Mouse (Mus musculus) embryo, embryonic 11.5 days (tissue): ENCODE results near the gene Caln1.

Experiments used
- DNase-seq: peaks from one replicate; pipeline ENCODE4 v3.0.0-alpha.2; 2012; ENCODE audit warnings: low read depth, low spot score

The Caln1 gene

DNA sequence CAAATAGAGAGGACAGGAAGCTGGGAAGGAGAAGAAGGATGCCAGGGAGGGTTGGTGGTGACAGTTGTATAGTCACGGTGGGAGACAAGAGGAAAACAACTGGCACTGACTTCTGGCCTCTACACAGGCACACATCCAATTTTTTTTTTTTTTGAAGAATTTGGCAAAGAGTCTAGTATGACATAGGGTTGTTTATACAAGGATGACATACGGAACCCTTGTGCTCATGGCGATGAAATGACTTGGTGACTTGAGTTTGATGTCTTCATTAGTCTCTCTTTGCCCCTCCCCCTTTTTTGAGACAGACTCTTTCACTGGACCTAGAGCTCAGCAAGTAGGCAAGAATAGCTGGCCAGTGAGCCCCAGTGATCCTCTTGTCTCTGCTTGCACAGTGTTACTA lies 322.1 kb downstream of the Caln1 start:
- DNase-seq: no peak

DNA sequence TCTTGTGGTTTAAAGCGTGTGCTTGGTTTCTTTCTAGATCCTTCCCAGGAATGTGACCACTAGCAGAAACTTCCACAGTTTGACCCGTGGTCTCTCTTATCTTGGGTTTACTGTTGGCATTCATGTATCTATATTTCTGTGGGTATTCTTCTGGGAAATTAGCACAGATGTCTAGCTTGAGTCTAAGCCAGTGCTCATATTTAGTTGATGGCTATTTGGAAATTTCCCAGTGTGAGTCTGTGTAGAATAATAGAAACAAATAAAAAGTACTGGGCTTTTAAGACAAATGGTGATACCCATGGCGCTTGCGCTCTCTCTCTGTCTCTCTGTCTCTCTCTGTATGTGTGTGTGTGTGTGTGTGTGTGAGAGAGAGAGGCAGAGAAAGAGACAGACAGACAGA lies 330.2 kb downstream of the Caln1 start:
- DNase-seq: no peak

DNA sequence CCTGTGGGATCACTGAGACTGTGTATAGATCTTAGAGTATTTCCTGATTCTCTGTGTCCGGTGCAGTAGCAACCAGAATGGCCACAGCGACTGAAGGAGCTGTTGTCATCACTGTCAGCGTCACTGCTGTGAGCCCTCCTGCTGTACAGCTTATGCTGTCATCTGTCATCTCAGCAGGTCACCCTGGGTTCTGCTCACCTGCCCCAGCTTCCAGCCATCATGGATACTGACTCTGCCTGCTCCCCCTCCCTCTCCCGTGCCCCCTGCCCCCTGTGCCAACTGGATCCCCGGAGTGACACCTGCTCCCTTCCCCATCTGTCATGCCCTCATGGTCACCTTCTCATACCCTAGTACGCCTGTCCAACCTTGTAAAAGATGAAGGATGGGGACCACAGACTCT lies 332.5 kb downstream of the Caln1 start:
- DNase-seq: no peak

DNA sequence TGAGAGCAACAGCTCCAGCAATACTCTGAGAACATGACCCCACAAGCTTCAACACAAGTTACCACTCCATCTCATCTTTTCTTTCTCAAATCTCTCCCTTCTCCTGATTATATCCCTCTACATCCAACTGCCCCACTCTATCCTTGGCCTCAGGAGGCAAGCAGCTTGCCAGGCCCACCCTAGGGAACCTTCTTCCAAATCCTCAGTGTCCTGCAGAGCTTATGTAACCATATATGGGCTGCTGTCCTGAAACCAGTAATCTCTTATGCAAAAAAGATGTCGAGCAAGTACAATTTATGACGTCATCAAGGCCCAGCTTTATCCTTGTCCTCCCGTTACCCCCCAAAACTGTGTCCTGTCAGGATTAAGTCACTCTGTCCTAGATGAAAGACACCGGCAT lies 333.1 kb downstream of the Caln1 start:
- no peak for DNase-seq

DNA sequence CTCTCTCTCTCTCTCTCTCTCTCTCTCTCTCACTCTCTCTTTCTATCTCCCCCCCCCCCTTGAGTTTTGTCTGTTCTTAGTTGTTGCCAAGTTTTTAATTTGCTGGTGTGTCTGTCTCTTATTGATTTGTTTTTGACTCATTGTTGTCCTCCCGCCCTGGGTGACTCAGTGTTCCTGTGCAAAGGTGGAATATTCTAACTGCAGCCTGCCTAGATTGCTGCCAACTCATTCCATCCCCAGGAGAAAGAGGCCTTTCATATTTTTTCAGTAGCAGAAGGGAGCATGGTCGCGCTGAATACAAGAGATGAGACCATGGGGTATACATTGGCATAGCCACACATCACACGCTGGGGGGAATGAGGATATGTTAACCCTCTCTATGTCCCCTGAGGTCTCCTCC lies 335.6 kb downstream of the Caln1 start:
- no peak for DNase-seq

DNA sequence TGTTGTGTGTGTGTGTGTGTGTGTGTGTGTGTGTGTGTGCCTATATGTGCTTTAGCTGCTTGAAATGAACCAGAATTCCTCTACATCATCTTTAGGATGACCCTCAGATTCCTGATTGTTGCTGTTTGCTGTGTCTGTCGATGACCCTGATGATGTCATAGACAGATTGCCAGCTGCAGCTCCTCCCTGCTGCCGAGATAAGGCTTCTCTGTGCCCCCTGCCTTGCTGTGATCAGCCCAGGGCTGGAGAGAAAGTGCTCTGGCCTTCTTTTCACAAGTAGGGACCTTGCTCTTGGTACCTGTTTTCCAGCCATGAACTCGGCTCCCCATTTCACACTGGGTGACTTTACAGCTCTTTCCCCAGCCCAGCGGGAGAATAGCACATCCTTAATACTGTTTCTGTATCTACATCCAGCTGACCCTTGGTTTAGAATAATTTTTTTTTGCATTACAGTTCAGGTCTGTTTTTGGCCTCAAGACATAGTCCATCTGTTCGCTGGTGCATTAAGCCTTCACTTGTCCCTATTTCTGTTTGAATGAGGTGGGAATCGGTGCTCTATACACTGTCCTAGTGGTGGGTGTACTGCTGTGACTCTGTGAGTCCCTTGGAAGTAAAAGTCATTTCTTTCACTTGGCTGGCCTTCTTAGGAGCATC lies 337.1 kb downstream of the Caln1 start:
- no peak for DNase-seq

DNA sequence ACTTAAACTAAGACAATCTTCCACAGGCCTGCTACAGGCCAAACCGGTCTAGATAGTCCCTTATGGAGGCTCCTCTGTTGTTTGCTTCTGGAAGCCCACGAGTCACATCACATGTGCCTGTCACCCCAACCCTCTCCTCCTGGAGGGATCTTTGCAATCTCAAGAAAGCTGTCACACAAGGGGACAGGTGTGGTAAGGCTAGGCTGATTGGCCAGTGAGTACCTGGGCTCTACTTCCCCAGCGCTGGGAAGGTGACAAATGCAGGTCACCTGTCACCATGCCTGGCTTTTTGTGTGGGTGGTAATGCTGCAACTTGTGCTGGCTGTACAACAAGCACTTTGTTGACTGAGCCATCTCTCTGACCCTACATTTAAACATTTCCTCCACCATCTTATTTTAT lies 338.5 kb downstream of the Caln1 start:
- no peak for DNase-seq

DNA sequence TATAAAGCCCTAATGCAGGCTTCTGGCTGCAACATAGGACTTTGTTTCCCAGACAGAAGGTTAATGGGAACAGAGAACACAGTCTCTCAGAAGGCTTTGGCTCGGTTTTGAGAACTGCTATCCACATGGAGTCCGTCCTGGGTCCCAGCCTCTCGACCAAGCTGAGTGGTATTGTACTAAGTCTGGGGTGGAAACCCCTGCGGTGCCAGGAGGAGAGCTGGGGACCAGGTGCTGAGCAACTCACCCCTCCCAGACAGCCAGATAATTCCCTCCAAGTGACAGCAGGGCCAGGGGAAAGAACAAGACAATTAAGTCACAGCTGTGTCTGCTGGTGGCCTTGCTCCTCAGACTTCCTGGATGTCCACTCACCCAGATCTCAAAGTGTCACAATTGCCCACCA lies 339.4 kb downstream of the Caln1 start:
- DNase-seq: no peak

DNA sequence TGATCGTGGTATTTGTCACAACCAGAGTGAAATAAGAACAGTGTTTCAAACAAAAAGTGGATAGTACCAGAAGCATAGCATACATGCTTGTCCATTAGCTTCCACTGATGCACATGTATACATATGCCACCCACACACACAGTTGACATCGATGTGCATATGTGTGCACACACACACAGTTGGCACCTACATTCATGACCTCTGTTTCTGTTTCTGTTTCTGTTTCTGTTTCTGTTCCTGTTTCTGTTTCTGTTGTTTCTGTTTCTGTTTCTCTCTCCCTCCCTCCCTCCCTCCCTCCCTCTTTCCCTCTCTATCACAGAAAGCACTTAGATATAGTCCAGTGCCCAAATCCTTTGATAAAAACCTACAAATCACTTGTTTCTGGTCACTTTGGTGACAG lies 342.4 kb downstream of the Caln1 start:
- no peak for DNase-seq

DNA sequence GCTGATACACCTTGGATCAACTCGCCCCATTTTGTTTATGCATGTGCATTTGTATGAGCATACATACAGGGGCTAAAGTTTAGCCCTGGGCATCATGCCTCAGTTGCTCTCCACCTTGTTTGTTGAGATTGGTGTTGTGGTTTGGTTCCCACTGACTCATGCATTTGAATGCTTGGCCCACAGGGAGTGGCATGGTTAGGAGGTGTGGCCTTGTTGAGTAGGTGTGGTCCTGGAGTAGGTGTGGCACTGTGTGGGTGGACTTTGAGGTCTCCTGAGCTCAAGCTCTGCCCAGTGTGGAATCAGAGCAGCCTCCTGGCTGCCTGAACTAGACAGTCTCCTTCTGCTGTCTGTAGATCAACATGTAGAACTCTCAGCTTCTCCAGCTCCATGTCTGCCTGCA lies 343.0 kb downstream of the Caln1 start:
- no peak for DNase-seq

DNA sequence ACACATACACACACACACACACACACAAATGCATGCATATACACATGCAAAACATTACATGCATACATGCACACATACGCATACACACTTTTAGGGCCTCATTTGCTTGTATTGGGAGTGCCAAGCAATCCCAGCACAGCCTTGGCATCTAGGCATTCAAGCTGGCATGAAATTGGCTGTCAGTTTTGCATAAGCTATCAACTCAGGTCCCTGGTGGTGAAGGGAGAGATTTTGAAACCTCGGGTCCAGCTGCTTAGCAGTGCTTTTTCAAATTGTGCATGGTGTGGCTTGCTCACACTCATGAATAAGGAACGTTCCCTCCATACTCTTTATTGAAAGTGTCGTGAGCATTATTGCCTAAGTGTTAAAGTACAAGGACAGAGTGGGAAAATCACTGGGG lies 345.9 kb downstream of the Caln1 start:
- DNase-seq: no peak

DNA sequence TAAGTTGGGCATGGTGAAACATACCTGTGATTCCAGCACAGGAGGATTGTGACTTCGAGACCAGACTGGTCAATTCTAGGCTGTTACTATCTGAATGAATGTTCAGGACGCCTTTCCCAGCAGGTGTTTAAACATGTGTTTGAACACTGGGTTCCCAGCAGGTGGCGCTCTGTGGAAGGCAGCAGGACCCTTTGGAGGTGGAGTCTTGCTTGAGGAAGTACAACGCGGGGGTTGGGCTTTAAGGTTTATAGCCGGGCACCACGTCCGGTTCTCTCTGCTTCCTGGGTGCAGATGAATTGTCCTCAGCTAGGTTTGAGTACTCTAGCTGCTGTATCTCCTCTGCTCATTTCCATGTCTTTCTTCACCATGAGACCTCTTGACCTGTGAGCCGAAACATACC lies 349.1 kb downstream of the Caln1 start:
- peak; percentile 26 for DNase-seq

DNA sequence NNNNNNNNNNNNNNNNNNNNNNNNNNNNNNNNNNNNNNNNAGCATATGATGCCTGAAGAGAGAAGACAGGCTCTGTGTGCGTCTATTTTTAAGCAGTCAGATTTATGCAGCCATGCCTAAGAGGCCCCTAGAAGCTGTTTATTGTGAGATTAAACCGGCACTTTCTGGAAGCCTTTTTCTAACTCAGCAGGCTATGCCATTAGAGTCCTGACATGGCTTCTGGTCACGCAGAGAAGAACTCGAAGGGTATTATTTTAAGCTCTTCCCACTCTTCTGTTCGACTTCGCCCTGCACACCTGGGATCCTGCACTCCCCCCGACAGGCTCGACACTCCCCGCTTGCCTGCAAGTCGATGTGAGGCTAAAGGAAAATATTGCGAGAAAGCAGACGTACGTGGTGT lies 372.9 kb downstream of the Caln1 start:
- DNase-seq: no peak

DNA sequence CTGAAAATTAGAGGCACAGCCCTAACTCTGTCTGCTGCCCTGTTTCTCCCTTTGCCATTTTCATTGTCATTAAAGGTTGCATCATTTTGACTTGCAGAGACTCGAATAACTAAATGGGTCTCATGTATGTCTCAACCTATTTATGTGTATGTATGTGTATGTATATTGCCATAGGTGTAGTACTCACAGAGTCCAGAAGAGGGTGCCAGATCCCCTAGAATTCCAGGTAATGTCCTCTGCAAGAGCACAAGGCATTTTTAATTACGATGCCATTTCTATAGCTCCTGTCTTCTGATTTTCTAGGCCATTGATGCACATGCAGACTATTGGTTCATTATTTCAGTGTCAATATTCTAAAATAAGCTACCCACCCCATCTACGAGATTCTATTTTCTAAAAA lies 388.3 kb downstream of the Caln1 start:
- DNase-seq: no peak

DNA sequence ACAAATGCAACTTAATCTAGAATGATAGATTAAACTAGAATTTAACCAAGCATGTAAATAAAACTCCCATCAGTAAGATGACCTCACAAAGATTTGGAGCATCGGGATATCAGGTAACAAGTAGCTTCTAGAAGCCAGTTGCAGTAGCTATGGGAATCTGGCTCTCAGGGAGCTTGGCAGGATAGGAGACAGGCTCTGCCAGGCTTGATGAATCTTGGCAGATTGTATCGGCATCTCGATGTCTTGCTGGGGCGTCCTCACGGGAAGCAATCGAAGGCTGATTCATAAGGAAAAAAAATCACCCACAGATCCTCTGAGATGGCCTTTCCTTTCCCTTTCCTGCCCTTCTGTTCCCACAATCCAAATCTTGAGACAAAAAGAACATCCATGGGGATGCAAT lies 396.5 kb downstream of the Caln1 start:
- DNase-seq: no peak

DNA sequence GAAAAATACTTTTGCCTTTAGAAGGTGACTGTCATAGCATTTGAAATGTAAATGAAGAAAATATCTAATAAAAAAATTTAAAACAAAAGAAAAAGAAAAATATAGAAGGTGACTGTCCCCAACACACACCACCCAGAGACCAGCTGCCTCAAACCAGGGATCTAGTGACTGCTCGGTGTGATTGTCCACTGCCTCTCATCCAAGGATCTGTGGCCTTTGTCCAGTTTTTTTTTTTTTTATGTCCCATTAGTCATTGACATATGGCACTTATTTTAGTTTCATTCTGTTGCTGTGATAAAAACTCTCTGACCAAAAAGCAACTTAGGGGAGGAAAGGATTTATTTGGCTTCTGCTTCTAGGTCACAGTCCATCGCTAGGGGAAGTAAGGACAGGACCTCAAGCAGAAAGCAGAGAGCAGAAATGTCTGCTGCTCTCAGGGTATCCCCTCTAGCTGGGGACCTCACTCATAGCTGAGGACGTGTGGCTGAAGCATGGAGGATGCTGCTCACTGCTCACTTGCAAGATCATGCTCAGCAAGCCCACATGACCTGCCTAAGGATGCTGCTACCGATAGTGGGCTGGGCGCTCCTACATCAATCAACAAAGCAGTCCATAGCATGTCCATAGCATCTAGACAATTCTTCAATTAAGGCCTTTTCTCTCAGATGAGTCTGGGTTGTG lies 401.9 kb downstream of the Caln1 start:
- no peak for DNase-seq

DNA sequence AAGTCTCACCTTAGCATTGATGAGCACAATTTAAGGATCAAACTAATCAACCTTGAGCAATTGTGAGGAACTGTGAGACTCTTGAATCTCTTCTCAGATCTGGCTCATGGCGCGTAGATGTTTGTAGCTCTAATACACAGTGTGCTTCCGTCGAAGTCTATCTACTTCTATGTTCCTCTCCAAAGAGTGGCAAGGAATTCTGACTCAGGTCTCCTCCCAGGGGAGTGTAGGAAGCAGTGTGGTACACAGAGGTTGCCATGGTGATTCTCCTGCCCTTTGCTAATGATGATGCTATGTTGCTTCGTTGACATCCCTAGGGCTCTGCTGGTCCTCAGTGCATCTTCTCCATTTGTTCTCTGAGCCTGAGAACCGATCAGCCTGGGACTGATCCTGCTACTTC lies 403.2 kb downstream of the Caln1 start:
- no peak for DNase-seq

DNA sequence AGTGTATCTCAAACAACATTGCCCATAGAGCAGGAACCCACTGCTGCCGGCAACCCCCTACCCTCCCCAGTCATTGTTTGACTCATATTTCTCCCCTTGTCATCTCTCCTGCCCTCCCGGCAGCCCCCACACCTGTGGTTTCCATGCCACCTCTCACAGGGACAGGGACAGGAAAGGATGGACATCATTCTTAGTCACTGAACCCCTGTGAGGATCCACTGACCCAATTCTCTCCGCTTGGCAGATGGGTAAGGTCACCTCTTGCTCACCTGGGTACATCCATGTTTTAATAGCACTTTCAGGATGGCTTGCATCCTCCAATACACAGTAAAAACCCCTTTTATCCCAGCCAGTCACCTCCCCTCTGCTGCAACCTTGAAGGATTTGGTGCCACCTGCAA lies 405.7 kb downstream of the Caln1 start:
- no peak for DNase-seq

DNA sequence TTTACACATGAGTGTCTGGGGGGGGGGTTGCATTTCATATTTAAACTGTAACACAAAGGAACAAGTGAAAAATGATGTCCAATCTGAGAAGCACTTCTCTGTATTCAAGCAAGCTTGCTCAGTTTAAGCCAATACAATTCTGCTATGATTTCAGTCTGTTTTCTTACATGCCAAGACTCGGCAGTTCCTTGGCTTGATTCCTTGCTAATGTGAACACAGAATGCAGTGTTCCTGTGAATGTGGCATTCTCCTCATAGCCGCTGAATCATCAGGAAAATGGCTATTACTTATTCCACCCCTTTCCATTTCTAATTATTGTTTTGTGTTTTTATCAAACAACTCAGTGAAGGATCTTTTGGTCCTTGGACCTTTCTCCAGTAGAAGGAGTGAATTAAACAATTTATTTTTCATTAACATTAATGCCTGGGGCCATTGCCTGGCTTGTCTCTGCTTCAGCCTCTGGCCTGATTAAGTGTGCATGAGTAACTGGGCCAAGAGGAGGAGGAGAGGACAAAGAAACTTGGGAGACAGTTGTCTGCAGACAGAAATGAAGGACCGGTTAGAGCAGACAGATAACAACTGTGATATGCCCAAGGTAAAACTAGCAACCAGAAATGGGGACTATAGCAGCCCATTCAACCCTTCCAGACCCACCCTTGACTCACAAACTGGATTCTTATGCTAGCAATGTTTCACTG lies 423.6 kb downstream of the Caln1 start:
- no peak for DNase-seq

DNA sequence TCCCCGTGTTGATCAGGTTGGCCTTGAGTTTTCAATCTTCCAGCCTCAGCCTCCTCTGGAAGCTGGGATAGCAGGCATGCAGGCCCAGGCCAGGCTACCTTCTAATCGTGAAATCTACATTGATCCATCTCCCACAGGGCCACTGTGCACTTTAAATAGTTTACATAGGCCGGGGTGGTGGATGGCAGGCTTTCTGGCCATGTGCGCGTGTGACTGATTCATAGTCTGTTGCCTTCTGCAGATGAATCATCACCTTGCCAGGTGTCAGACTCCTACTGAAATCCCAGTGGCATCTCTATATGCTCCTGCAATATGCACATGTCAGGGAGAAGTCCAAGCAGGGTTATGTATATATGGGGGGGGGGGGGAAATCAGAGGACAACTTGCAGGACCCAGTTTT lies 428.5 kb downstream of the Caln1 start:
- DNase-seq: no peak

DNA sequence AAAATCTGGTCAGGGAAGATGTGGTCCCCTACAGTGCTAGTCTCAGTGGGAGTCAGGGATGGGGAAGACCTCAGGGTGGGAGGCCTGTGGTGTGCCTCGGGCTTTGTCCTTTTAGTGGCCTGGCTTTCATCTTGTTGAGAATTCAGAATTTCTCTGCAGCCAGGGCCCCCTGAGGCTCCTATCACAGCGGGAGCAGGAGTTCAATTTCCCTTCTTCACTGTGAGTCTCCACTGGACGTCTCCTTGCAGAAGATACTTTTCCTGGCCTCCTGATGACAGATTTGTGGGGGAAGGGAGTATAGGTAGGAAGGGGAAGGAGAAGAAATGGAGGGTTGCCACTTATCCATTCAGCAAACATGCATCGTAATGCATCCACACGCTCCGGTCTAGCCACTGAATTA lies 441.1 kb downstream of the Caln1 start:
- DNase-seq: no peak

DNA sequence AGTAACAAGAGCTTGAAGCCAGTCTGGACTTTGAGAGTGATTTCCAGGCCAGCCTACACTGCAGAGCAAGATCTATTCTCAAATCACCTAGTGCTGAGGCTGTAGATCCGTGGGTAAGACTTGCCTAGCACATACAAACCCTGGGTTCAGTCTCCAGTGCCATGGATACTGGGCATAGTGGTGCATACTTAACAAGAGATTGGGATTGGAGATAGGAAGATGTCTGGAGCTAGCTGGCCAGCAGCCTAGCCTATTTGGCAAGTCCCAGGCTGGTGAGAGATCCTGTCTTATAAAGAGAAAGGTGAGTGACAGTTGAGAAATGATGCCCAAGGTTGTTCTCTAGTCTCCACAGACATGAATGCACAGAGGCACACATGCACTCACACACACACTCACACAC lies 441.6 kb downstream of the Caln1 start:
- DNase-seq: no peak

DNA sequence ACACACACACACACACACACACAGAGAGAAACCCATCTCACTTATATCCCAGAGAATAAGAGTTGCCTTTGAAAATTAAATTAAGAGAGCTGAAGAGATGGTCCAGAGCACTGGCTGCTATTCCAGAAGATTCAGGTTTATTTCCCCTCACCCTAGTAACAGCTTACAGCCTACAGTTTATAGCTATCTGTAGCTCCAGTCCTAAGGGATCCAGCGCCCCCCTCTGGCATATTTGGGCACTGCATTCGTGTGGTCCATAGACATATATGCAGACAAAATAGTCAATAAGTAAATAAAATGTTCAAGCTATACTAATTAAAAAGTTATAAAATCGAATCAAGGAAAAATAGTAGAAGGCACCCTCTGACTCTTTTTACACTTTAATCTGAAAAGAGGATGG lies 442.0 kb downstream of the Caln1 start:
- DNase-seq: peak; percentile 16
